ENCODE assay signal across 25 mouse cellular contexts in genomic region chr6:15008113-15008512, GRCm38 (mm10).
DNase-seq lines count a peak whose midpoint lies in the region; ATAC-seq and TF ChIP-seq lines count a peak whose summit lies in the region.
"Had no signal": no experiment of that assay in that cellular context is flagged by ENCODE, and none has a peak within 500 bp of the region (broad histone marks: within the 10 kb centered on the region; RNA-seq: fewer than 3 reads in every experiment).

No protein-coding gene starts in this region.

- H3K4me3 ChIP-seq in forebrain, postnatal 0 days (ENCODE audit: low read depth, low read length): no peak overlapping the region
- H3K4me3 ChIP-seq in forebrain, embryonic 14.5 days (ENCODE audit: low read depth, low read length): no peak overlapping the region
- H3K4me3 ChIP-seq in left cerebral cortex, adult 2 months: no peak overlapping the region
- H3K4me3 ChIP-seq in lung, embryonic 16.5 days (ENCODE audit: low read length): no peak overlapping the region
- H3K4me3 ChIP-seq in stomach, postnatal 0 days (ENCODE audit: low read depth, low read length): no peak overlapping the region
- H3K4me3 ChIP-seq: embryonic facial prominence, embryonic 10.5 days; embryonic facial prominence, embryonic 13.5 days; erythroblast, embryonic 14.5 days; forebrain, embryonic 12.5 days; gastrocnemius, adult 2 months; hindbrain, embryonic 12.5 days had no signal

- no peak for TF ChIP-seq EP300 in stomach, postnatal 0 days (optimal IDR thresholded peaks at IDR 0.05)

- H3K4me1 ChIP-seq in forebrain, postnatal 0 days (ENCODE audit: insufficient read depth): no peaks in the 10 kb centered on the region
- no peaks in the 10 kb centered on the region for H3K4me1 ChIP-seq in forebrain, embryonic 14.5 days (ENCODE audit: control insufficient read depth, insufficient read depth, low read length)
- no peaks in the 10 kb centered on the region for H3K4me1 ChIP-seq in lung, embryonic 16.5 days (replicated peaks; ENCODE audit: control insufficient read depth, insufficient read depth, low read length)
- no peaks in the 10 kb centered on the region for H3K4me1 ChIP-seq in stomach, postnatal 0 days (replicated peaks; ENCODE audit: control insufficient read depth, insufficient read depth)
- H3K4me1 ChIP-seq: embryonic facial prominence, embryonic 10.5 days; embryonic facial prominence, embryonic 13.5 days; forebrain, embryonic 12.5 days; hindbrain, embryonic 12.5 days had no signal

- H3K9ac ChIP-seq in forebrain, postnatal 0 days: no peak overlapping the region
- H3K9ac ChIP-seq in forebrain, embryonic 14.5 days (ENCODE audit: low read length): no peak overlapping the region
- H3K9ac ChIP-seq in lung, embryonic 16.5 days (ENCODE audit: low read length): no peak overlapping the region
- H3K9ac ChIP-seq in stomach, postnatal 0 days (ENCODE audit: low read length): no peak overlapping the region
- H3K9ac ChIP-seq: embryonic facial prominence, embryonic 13.5 days; forebrain, embryonic 12.5 days; hindbrain, embryonic 12.5 days had no signal

- intact Hi-C loops in left cerebral cortex, adult 2 months (cut with DNase I): no loop called here

- H3K27me3 ChIP-seq in forebrain, postnatal 0 days (ENCODE audit: insufficient read depth, low read length): no peaks in the 10 kb centered on the region
- H3K27me3 ChIP-seq in forebrain, embryonic 14.5 days (replicated peaks; ENCODE audit: control insufficient read depth, insufficient read depth, low read length): no peaks in the 10 kb centered on the region
- no peaks in the 10 kb centered on the region for H3K27me3 ChIP-seq in lung, embryonic 16.5 days (ENCODE audit: control insufficient read depth, insufficient read depth, low read depth, low read length)
- H3K27me3 ChIP-seq in stomach, postnatal 0 days (ENCODE audit: control insufficient read depth, insufficient read depth, low read length): no peaks in the 10 kb centered on the region
- H3K27me3 ChIP-seq: embryonic facial prominence, embryonic 13.5 days; forebrain, embryonic 12.5 days; hindbrain, embryonic 12.5 days had no signal

- H3K27ac ChIP-seq in forebrain, postnatal 0 days (ENCODE audit: low read depth, low read length): no peak overlapping the region
- no peak overlapping the region for H3K27ac ChIP-seq in forebrain, embryonic 14.5 days (ENCODE audit: low read depth, low read length)
- H3K27ac ChIP-seq in left cerebral cortex, adult 2 months: no peak overlapping the region
- no peak overlapping the region for H3K27ac ChIP-seq in lung, embryonic 16.5 days (ENCODE audit: low read length)
- H3K27ac ChIP-seq in stomach, postnatal 0 days (replicated peaks): no peak overlapping the region
- H3K27ac ChIP-seq: embryonic facial prominence, embryonic 10.5 days; embryonic facial prominence, embryonic 13.5 days; forebrain, embryonic 12.5 days; gastrocnemius, adult 2 months; hindbrain, embryonic 12.5 days had no signal

- DNase-seq in forebrain, postnatal 0 days: no peak
- DNase-seq in forebrain, embryonic 14.5 days (ENCODE audit: low spot score): no peak
- no peak for DNase-seq in left cerebral cortex, adult 2 months (ENCODE audit: extremely low spot score in 1 of 2, low spot score in 2 of 2)
- no peak for DNase-seq in left cerebral cortex, adult 9 months (ENCODE audit: low spot score in 2 of 2)
- no peak for DNase-seq in lung, adult 18-20 months
- no peak for DNase-seq in stomach, postnatal 0 days (ENCODE audit: low spot score)
- DNase-seq: adrenal gland, adult 8-10 months; adrenal gland, postnatal 25 days; cerebellum, adult 11-12 months; cerebellum, adult 8-10 months; cerebellum, postnatal 10 days; cerebellum, postnatal 36 days; embryo, embryonic 11 days; gastrocnemius, adult 2 months; gastrocnemius, postnatal 14 days; heart, adult 11 months had no signal

- H3K4me2 ChIP-seq in forebrain, postnatal 0 days (ENCODE audit: low read depth): no peak overlapping the region
- H3K4me2 ChIP-seq in forebrain, embryonic 14.5 days (ENCODE audit: low read length): no peak overlapping the region
- H3K4me2 ChIP-seq in lung, embryonic 16.5 days (ENCODE audit: low read depth, low read length): no peak overlapping the region
- H3K4me2 ChIP-seq in stomach, postnatal 0 days (replicated peaks; ENCODE audit: low read depth): no peak overlapping the region
- H3K4me2 ChIP-seq: embryonic facial prominence, embryonic 13.5 days; forebrain, embryonic 12.5 days; heart, embryonic 11.5 days; hindbrain, embryonic 12.5 days had no signal

- H3K36me3 ChIP-seq in forebrain, postnatal 0 days (ENCODE audit: insufficient read depth): no peaks in the 10 kb centered on the region
- H3K36me3 ChIP-seq in forebrain, embryonic 14.5 days (ENCODE audit: control insufficient read depth, insufficient read depth, low read length): no peaks in the 10 kb centered on the region
- H3K36me3 ChIP-seq in lung, embryonic 16.5 days (ENCODE audit: control insufficient read depth, insufficient read depth, low read length): no peaks in the 10 kb centered on the region
- no peaks in the 10 kb centered on the region for H3K36me3 ChIP-seq in stomach, postnatal 0 days (ENCODE audit: control insufficient read depth, insufficient read depth, low read length)
- H3K36me3 ChIP-seq: embryonic facial prominence, embryonic 10.5 days; embryonic facial prominence, embryonic 13.5 days; forebrain, embryonic 12.5 days; hindbrain, embryonic 12.5 days had no signal

- 0 out of 2 replicates have a peak, but pooled peaks have one; percentile 5 for TF ChIP-seq CTCF in forebrain, postnatal 0 days (IDR thresholded peaks at IDR 0.05; ENCODE audit: low read depth)
- TF ChIP-seq CTCF in left cerebral cortex, adult 2 months (IDR thresholded peaks at IDR 0.05): peak; percentile 3
- peak; percentile 27 for TF ChIP-seq CTCF in stomach, postnatal 0 days (IDR thresholded peaks at IDR 0.05; ENCODE audit: low read depth)

- ATAC-seq in forebrain, postnatal 0 days: no peak
- ATAC-seq in forebrain, embryonic 14.5 days: no peak
- peak; percentile 75 for ATAC-seq in lung, embryonic 16.5 days (ENCODE audit: low read depth)
- no peak for ATAC-seq in stomach, postnatal 0 days (ENCODE audit: low FRiP score, low TSS enrichment)
- ATAC-seq: activated CD4-positive, CD25-positive, alpha-beta regulatory T cell, adult 4 months; forebrain, embryonic 16.5 days had no signal

- WGBS in forebrain, postnatal 0 days: 95% methylated on average over 1 of the region's 1 CpGs
- whole genome bisulfite sequencing in forebrain, embryonic 14.5 days: 96% methylated on average over 1 of the region's 1 CpGs
- WGBS in lung, embryonic 16.5 days: 48% methylated on average over 1 of the region's 1 CpGs
- 88% methylated on average over 1 of the region's 1 CpGs for WGBS in stomach, postnatal 0 days

- H3K9me3 ChIP-seq in forebrain, postnatal 0 days (ENCODE audit: low read length): no peaks in the 10 kb centered on the region
- no peaks in the 10 kb centered on the region for H3K9me3 ChIP-seq in forebrain, embryonic 14.5 days (replicated peaks; ENCODE audit: control insufficient read depth, low read length)
- H3K9me3 ChIP-seq in lung, embryonic 16.5 days (ENCODE audit: control insufficient read depth, low read length): no peaks in the 10 kb centered on the region
- no peaks in the 10 kb centered on the region for H3K9me3 ChIP-seq in stomach, postnatal 0 days (ENCODE audit: control insufficient read depth, low read length)
- H3K9me3 ChIP-seq: embryonic facial prominence, embryonic 10.5 days; embryonic facial prominence, embryonic 13.5 days; forebrain, embryonic 12.5 days; hindbrain, embryonic 12.5 days had no signal
